17 mouse cellular contexts compared by ENCODE assay signal in genomic region chr4:98577275-98577674, GRCm38 (mm10).
DNase-seq lines count a peak whose midpoint lies in the region; ATAC-seq and TF ChIP-seq lines count a peak whose summit lies in the region.
"Had no signal": no experiment of that assay in that cellular context is flagged by ENCODE, and none has a peak within 500 bp of the region (broad histone marks: within the 10 kb centered on the region; RNA-seq: fewer than 3 reads in every experiment).

No protein-coding gene starts in this region.

- TF ChIP-seq CTCF in kidney, postnatal 0 days (IDR thresholded peaks at IDR 0.05; ENCODE audit: low read depth): no peak

- H3K27ac ChIP-seq in kidney, postnatal 0 days: no peak overlapping the region
- H3K27ac ChIP-seq: embryonic facial prominence, embryonic 12.5 days; heart, embryonic 10.5 days; kidney, embryonic 15.5 days; stomach, postnatal 0 days had no signal

- no peak overlapping the region for H3K4me3 ChIP-seq in kidney, postnatal 0 days (replicated peaks; ENCODE audit: low read depth, low read length)
- H3K4me3 ChIP-seq: embryonic facial prominence, embryonic 12.5 days; heart, embryonic 10.5 days; kidney, embryonic 15.5 days had no signal

- no peaks in the 10 kb centered on the region for H3K4me1 ChIP-seq in kidney, postnatal 0 days (replicated peaks; ENCODE audit: insufficient read depth, low read length)
- H3K4me1 ChIP-seq: embryonic facial prominence, embryonic 12.5 days; heart, embryonic 10.5 days had no signal

- no peak overlapping the region for H3K4me2 ChIP-seq in kidney, postnatal 0 days (ENCODE audit: low read length)
- H3K4me2 ChIP-seq: embryonic facial prominence, embryonic 12.5 days; kidney, embryonic 15.5 days had no signal

- no peaks in the 10 kb centered on the region for H3K9me3 ChIP-seq in kidney, postnatal 0 days (replicated peaks; ENCODE audit: low read length)
- H3K9me3 ChIP-seq: embryonic facial prominence, embryonic 12.5 days; heart, embryonic 10.5 days; kidney, embryonic 15.5 days had no signal

- H3K27me3 ChIP-seq in kidney, postnatal 0 days (ENCODE audit: insufficient read depth, low read length): no peaks in the 10 kb centered on the region
- H3K27me3 ChIP-seq: embryonic facial prominence, embryonic 12.5 days; kidney, embryonic 15.5 days had no signal

- peak; percentile 32 for DNase-seq in kidney, postnatal 0 days (ENCODE audit: low spot score)
- no peak for DNase-seq in kidney, adult 8-10 months
- peak; percentile 36 for DNase-seq in adipocyte (ENCODE audit: low spot score)
- peak; percentile 29 for DNase-seq in adrenal gland, postnatal 14 days
- no peak for DNase-seq in thymus, postnatal 0 days (ENCODE audit: low spot score)
- DNase-seq in urinary bladder, postnatal 10 days (ENCODE audit: low spot score): no peak
- DNase-seq: cerebellum, adult 2 months; heart, postnatal 10 days; layer of hippocampus, postnatal 36 days; left cerebral cortex, postnatal 4 days; lung, adult 18-20 months; thymus, postnatal 36 days had no signal

- no peaks in the 10 kb centered on the region for H3K36me3 ChIP-seq in kidney, postnatal 0 days (ENCODE audit: insufficient read depth, low read length)
- H3K36me3 ChIP-seq: embryonic facial prominence, embryonic 12.5 days; heart, embryonic 10.5 days had no signal

- no peak overlapping the region for H3K9ac ChIP-seq in kidney, postnatal 0 days (ENCODE audit: low read depth, low read length)
- H3K9ac ChIP-seq: embryonic facial prominence, embryonic 12.5 days; kidney, embryonic 15.5 days had no signal

- ATAC-seq in kidney, postnatal 0 days (replicated peaks; ENCODE audit: low FRiP score, low read depth): no peak
- peak; percentile 35; the same call in 1 of the 2 replicates for ATAC-seq in megakaryocyte, adult 5-6 weeks (ENCODE audit: poor library complexity, severe bottlenecking)

Comparison
In these comparisons a context has a peak if more than half of its experiments do, and no peak if none do; other contexts are left out.
1. DNase-seq: peak in kidney, postnatal 0 days (single experiment), adipocyte (single experiment) and adrenal gland, postnatal 14 days (single experiment); none in kidney, adult 8-10 months (0 of 2), thymus, postnatal 0 days (single experiment) and urinary bladder, postnatal 10 days (single experiment).